Mouse (Mus musculus): ENCODE results near the gene Tenm4. TPM values are rescaled to one million over a fixed set of nuclear protein-coding genes. Genes with fewer than 3 reads are reported as not detected.

The Tenm4 gene
- polyA plus RNA-seq, 1 experiment = 0.79 TPM

DNA sequence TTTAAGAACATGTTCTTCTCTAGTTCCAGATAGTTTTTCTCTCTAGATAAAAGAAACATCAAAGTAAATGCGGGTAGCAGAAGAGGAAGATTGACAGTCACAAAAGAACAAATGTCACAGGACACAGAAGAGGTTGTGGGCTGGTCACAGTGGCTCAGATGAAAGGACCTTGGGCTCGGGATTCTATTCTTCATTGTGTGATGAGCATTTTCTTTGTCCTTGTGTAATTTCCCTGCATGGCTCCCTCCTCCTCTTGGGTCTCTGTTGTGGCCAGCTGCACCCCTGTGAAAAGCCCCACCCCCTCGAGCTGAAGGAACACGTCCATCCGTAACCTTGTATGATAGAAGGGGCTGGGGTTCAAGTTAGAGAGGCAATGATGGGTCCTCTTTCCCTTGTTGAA, 628.8 kb downstream of the Tenm4 start:
- Histone ChIP-seq H3K36me3 (ENCODE audit: control insufficient read depth, insufficient read depth, low read length) (no peaks in the 10 kb centered on the region), H3K4me1 (ENCODE audit: control insufficient read depth, insufficient read depth, insufficient read length, low read length) (peaks cover 9% of the 10 kb centered on the region; the same call in 1 of the 2 replicates), H3K27ac (ENCODE audit: insufficient read depth, low read depth, low read length) (no peak overlapping the region), H3K27me3 (ENCODE audit: control insufficient read depth, insufficient read depth, low read length) (no peaks in the 10 kb centered on the region), H3K4me3 (ENCODE audit: low read depth, low read length) (no peak overlapping the region)
- TF ChIP-seq POLR2A (IDR thresholded peaks at IDR 0.05; ENCODE audit: low read depth, low read length) (no peak), CTCF (IDR thresholded peaks at IDR 0.05; ENCODE audit: extremely low read depth, insufficient read length, insufficient replicate concordance, low read depth, low read length) (no peak)
- WGBS = 61% methylated on average over 5 of the region's 5 CpGs

DNA sequence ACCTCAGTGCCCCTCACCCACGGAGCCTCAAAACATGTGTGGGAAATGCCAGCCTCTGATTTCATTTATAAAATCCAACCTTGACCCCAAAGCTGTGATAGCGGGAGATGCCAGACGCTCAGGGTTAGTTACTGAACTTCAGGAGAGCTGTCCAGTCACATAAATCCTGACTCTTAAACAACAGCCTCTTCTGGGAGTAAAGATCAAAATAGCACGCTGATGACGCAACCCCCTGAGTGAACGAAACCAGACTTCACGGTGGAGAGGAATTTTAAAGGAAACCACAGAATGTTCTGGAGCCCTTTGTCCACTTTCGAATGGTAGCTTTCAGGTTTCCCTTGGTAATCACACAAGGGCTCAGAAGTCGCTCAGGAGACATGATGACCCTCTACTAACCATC, 630.3 kb downstream of the Tenm4 start:
- Histone ChIP-seq H3K4me3 (ENCODE audit: low read depth, low read length) (no peak overlapping the region), H3K27ac (ENCODE audit: insufficient read depth, low read depth, low read length) (no peak overlapping the region), H3K36me3 (ENCODE audit: control insufficient read depth, insufficient read depth, low read length) (no peaks in the 10 kb centered on the region), H3K4me1 (ENCODE audit: control insufficient read depth, insufficient read depth, insufficient read length, low read length) (peaks cover 8% of the 10 kb centered on the region; the same call in 1 of the 2 replicates), H3K27me3 (ENCODE audit: control insufficient read depth, insufficient read depth, low read length) (no peaks in the 10 kb centered on the region)
- TF ChIP-seq POLR2A (IDR thresholded peaks at IDR 0.05; ENCODE audit: low read depth, low read length) = no peak
- no peak for TF ChIP-seq CTCF (IDR thresholded peaks at IDR 0.05; ENCODE audit: extremely low read depth, insufficient read length, insufficient replicate concordance, low read depth, low read length)
- 50% methylated on average over 9 of the region's 9 CpGs for WGBS

DNA sequence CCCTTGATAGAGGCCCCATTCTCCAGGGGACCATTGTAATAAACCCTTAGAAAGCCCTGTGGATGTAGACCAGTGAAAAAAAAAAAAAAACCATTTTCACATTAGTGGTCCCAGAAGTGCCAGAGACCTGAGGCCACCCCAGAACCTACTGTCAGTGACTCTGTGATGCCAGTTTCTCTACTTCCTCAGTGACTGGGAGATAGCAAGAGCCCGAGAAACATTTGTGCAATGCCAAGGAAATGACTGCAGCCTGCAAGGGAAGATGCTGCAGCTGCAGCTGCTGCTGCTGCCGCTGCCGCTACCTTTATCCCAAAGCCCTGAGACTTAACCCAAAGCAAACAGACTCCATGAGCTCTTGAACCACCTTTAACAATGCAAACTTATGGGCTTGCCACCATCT, 631.2 kb downstream of the Tenm4 start:
- Histone ChIP-seq H3K27me3 (ENCODE audit: control insufficient read depth, insufficient read depth, low read length) (no peaks in the 10 kb centered on the region), H3K4me1 (ENCODE audit: control insufficient read depth, insufficient read depth, insufficient read length, low read length) (0 out of 2 replicates have a peak, but pooled peaks cover under 1% of the 10 kb centered on the region), H3K27ac (ENCODE audit: insufficient read depth, low read depth, low read length) (no peak overlapping the region), H3K36me3 (ENCODE audit: control insufficient read depth, insufficient read depth, low read length) (no peaks in the 10 kb centered on the region), H3K4me3 (ENCODE audit: low read depth, low read length) (no peak overlapping the region)
- WGBS = 73% methylated on average over 3 of the region's 3 CpGs
- TF ChIP-seq CTCF (IDR thresholded peaks at IDR 0.05; ENCODE audit: extremely low read depth, insufficient read length, insufficient replicate concordance, low read depth, low read length) = no peak
- TF ChIP-seq POLR2A (IDR thresholded peaks at IDR 0.05; ENCODE audit: low read depth, low read length) = no peak

DNA sequence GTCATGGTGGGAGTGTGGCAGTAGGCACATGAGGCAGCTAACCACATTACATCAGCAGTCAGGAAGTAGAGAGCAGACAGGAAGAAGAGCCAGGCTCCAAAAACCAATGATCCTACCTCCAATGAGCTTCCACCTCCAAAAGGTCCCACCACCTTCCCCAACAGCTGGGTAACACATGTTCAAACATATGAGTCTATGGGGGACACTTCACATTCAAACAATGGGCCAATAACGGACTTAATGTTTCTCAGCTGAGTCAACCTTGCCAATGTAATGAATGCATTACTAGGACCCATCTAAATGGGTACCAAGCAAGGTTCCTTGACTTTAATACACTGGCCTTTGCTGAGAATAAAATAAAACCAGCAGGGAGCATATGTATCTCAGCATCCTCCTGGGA, 635.5 kb downstream of the Tenm4 start:
- no peaks in the 10 kb centered on the region for H3K27me3 ChIP-seq (ENCODE audit: control insufficient read depth, insufficient read depth, low read length)
- no peaks in the 10 kb centered on the region for H3K36me3 ChIP-seq (ENCODE audit: control insufficient read depth, insufficient read depth, low read length)
- H3K27ac ChIP-seq (ENCODE audit: insufficient read depth, low read depth, low read length) = no peak overlapping the region
- H3K4me3 ChIP-seq (ENCODE audit: low read depth, low read length) = no peak overlapping the region
- no peaks in the 10 kb centered on the region for H3K4me1 ChIP-seq (ENCODE audit: control insufficient read depth, insufficient read depth, insufficient read length, low read length)
- WGBS = 79% methylated on average over 1 of the region's 1 CpGs
- TF ChIP-seq POLR2A (IDR thresholded peaks at IDR 0.05; ENCODE audit: low read depth, low read length) (no peak), CTCF (IDR thresholded peaks at IDR 0.05; ENCODE audit: extremely low read depth, insufficient read length, insufficient replicate concordance, low read depth, low read length) (no peak)

DNA sequence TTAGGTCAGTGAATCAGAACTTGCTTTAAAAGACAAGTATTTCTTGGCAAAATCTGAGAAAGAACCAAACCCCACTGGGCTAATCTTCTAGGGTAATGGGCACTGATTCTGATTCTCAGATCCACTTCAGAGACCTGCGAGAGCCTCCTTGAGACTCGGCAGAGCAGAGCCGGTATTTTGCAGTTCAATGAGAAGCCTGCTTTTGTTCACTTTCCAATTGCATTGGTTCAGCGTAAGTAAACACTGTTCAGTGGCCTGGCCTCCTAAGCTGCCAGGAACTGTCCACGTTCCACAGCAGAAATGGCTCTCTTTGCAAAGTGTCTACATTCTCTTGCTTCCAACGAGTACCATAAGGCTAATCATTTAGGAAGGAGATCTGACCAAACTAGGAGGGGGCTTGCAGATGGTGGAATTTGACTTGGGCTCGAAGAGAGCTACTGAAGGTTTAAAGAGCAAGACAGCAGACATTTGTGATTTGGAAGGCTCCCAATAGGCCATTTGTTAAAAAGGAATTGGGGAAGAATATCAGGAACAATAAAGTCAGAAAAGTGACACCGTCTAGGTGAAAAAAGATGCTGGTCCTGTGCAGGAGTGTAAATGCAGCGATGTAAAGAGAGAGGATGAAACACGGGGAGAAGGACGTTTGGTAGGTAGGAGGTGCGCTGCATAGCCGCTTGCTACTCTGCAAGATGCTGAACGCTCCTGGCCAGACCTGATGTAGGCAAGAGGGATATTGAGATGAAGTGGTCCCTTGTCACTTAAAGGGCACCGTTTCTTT, 636.4 kb downstream of the Tenm4 start:
- H3K4me1 ChIP-seq (ENCODE audit: control insufficient read depth, insufficient read depth, insufficient read length, low read length) = no peaks in the 10 kb centered on the region
- TF ChIP-seq POLR2A (IDR thresholded peaks at IDR 0.05; ENCODE audit: low read depth, low read length) (no peak), CTCF (IDR thresholded peaks at IDR 0.05; ENCODE audit: extremely low read depth, insufficient read length, insufficient replicate concordance, low read depth, low read length) (no peak)
- no peaks in the 10 kb centered on the region for H3K27me3 ChIP-seq (ENCODE audit: control insufficient read depth, insufficient read depth, low read length)
- 68% methylated on average over 15 of the region's 15 CpGs for WGBS
- H3K27ac ChIP-seq (ENCODE audit: insufficient read depth, low read depth, low read length) = no peak overlapping the region
- H3K36me3 ChIP-seq (ENCODE audit: control insufficient read depth, insufficient read depth, low read length) = no peaks in the 10 kb centered on the region
- no peak overlapping the region for H3K4me3 ChIP-seq (ENCODE audit: low read depth, low read length)

DNA sequence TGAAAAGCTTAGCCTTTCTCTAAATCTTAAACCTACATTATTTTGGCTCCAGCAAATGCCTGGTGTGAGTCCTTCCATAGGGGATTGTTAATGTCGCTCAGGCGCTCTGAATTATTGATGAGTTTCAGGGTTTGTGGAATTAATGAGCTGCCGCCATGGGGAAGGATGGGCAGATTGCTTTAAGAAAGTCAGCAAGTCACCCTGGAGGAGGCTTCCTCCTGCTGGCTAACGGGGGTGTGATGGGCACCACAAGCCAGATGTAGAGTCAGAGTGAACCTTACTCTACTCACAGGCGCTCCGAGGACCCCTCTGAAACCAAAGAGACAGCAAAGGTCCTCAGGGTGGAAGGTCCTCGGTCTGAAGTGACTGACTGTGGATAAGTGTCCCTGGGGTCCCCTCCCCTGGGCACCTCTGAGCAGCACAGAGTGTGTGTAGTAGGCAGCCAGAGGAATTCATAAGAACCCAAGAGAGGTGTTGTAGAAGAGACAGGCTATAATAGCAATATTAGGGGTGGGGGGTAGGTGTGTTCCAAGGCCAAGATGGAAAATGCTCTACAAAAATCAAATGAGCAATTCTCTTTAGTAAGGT, 637.1 kb downstream of the Tenm4 start:
- H3K4me1 ChIP-seq (ENCODE audit: control insufficient read depth, insufficient read depth, insufficient read length, low read length) = no peaks in the 10 kb centered on the region
- whole genome bisulfite sequencing = 89% methylated on average over 7 of the region's 7 CpGs
- H3K36me3 ChIP-seq (ENCODE audit: control insufficient read depth, insufficient read depth, low read length) = no peaks in the 10 kb centered on the region
- H3K27me3 ChIP-seq (ENCODE audit: control insufficient read depth, insufficient read depth, low read length) = no peaks in the 10 kb centered on the region
- no peak overlapping the region for H3K27ac ChIP-seq (ENCODE audit: insufficient read depth, low read depth, low read length)
- H3K4me3 ChIP-seq (ENCODE audit: low read depth, low read length) = no peak overlapping the region
- TF ChIP-seq POLR2A (IDR thresholded peaks at IDR 0.05; ENCODE audit: low read depth, low read length) (no peak), CTCF (IDR thresholded peaks at IDR 0.05; ENCODE audit: extremely low read depth, insufficient read length, insufficient replicate concordance, low read depth, low read length) (no peak)

DNA sequence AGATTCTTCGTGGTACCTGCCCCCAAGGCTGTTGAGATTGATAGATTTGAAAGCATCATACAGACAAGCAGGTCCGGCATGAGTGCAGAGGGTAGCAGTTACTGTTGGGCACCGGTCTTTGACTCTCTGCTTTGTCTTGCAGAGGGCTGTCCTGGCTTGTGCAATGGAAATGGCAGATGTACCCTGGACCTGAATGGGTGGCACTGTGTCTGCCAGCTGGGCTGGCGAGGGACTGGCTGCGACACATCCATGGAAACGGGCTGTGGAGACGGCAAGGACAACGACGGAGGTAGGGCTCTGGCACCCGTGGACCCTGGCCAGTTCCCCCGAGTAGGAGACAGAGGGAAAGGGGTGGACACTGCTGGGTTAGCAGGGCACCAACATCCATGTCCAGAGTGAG, 640.6 kb downstream of the Tenm4 start:
- Histone ChIP-seq H3K27me3 (ENCODE audit: control insufficient read depth, insufficient read depth, low read length) (no peaks in the 10 kb centered on the region), H3K36me3 (ENCODE audit: control insufficient read depth, insufficient read depth, low read length) (no peaks in the 10 kb centered on the region), H3K4me3 (ENCODE audit: low read depth, low read length) (no peak overlapping the region), H3K27ac (ENCODE audit: insufficient read depth, low read depth, low read length) (no peak overlapping the region), H3K4me1 (ENCODE audit: control insufficient read depth, insufficient read depth, insufficient read length, low read length) (no peaks in the 10 kb centered on the region)
- 88% methylated on average over 11 of the region's 11 CpGs for WGBS
- TF ChIP-seq CTCF (IDR thresholded peaks at IDR 0.05; ENCODE audit: extremely low read depth, insufficient read length, insufficient replicate concordance, low read depth, low read length) (no peak), POLR2A (IDR thresholded peaks at IDR 0.05; ENCODE audit: low read depth, low read length) (no peak)
